Mouse (Mus musculus) cerebellum, adult 2 months (tissue): Measurements from ENCODE around the gene Hist1h2bc.

Experiments
- CTCF ChIP-seq: fragments of 200-500 bp; IDR thresholded peaks from 2 replicates; pipeline ENCODE4 v1.5.1; 2011; ENCODE audit warnings: low read depth, mild to moderate bottlenecking, control low read depth, low read length, moderate library complexity, borderline replicate concordance; ENCODE audit not compliant: insufficient read depth
- POLR2A ChIP-seq: fragments of 200-500 bp; IDR thresholded peaks from 2 replicates; pipeline ENCODE4 v1.6.1; 2011; ENCODE audit warnings: low read length, control low read depth, borderline replicate concordance; ENCODE audit not compliant: insufficient read depth

DNA sequence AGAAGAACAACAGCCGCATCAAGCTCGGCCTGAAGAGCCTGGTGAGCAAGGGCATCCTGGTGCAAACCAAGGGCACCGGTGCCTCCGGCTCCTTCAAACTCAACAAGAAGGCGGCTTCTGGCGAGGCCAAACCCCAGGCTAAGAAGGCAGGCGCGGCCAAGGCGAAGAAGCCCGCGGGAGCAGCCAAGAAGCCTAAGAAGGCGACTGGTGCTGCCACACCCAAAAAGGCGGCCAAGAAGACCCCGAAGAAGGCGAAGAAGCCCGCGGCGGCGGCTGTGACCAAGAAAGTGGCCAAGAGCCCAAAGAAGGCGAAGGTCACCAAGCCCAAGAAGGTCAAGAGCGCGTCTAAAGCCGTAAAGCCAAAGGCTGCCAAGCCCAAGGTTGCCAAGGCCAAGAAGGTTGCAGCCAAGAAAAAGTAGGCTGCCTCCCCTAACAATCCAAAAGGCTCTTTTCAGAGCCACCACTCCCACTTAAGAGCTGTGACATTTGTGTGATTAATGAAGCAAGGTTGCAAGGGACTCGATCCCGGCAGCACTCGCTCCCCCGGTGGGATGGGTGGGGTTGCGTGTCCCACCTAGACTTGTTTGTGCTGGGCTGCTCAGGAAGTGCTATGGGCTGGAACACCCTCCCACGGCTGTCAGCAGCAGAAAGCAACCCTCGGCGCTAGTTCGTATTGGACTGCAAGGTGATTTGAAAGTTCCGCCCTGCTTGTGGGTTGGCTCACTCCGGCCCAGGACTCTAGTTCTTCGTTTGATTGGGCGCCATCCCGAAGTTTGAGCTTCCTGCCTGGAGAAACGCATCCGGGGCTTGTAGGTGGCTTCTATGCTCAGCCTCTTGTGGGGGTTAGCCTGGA, 55.3 kb downstream of the Hist1h2bc start:
- TF ChIP-seq CTCF (no peak), POLR2A (peak; percentile 22; the same call in 1 of the 2 replicates)
